Mouse (Mus musculus) heart, postnatal 14 days (tissue): ENCODE results near the gene Dnajb13. TPM values are rescaled to one million over a fixed set of nuclear protein-coding genes. Genes with fewer than 3 reads are reported as not detected.
A peak's percentile ranks its signal among the peaks of the same experiment; 100 is the strongest.

Experiments
- DNase-seq, 2 experiments: peaks; one replicate each; pipeline ENCODE4 v3.0.0; 2021 to 2022
- intact Hi-C: fragments of 180-260 bp; cut with DNase I; formaldehyde crosslinking; loops from one replicate; pipeline ENCODE4 v1.15.1; 2025
- total RNA-seq, 2 experiments: library from RNA; stranded (reverse); gene quantifications; 2 replicates each; pipeline ENCODE4 v1.2.3; 2021

Dnajb13 gene
- total RNA-seq, 2 experiments from 2014 or later: not detected

- no peak for DNase-seq
- intact Hi-C loops: loop anchor here (1.0 to 10.0 kb wide), 3 partner anchors 143 to 295 kb away; no protein-coding TSS in a partner anchor
These were observed 5.4 kb upstream of the Dnajb13 start for GRCm38 (mm10) chr7:100520204-100520603.

GRCm38 (mm10) chr7:100511602-100512001 lies 3.2 kb downstream of the Dnajb13 start:
- intact Hi-C loops: no loop called here
- no peak for DNase-seq

GRCm38 (mm10) chr7:100508670-100509069 lies 6.1 kb downstream of the Dnajb13 start:
- intact Hi-C loops: no loop called here
- no peak for DNase-seq

- intact Hi-C loops: no loop called here
- no peak for DNase-seq
These were observed 8.3 kb downstream of the Dnajb13 start for GRCm38 (mm10) chr7:100506494-100506893.

- DNase-seq: no peak
- intact Hi-C loops: no loop called here
These were observed 9.8 kb downstream of the Dnajb13 start for GRCm38 (mm10) chr7:100504740-100505487.

GRCm38 (mm10) chr7:100503076-100503475 lies 11.7 kb downstream of the Dnajb13 start:
- intact Hi-C loops: no loop called here

GRCm38 (mm10) chr7:100502374-100502922 lies 12.3 kb downstream of the Dnajb13 start:
- intact Hi-C loops: no loop called here
- peak in 1 of 2 experiments; percentile 17 for DNase-seq

More at GRCm38 (mm10) chr7:100503076-100503475, 11.7 kb downstream of the Dnajb13 start:
- DNase-seq: no peak

GRCm38 (mm10) chr7:100501844-100502373 lies 12.9 kb downstream of the Dnajb13 start:
- no peak for DNase-seq
- intact Hi-C loops: no loop called here

GRCm38 (mm10) chr7:100501027-100501843 lies 13.5 kb downstream of the Dnajb13 start:
- peak in 1 of 2 experiments; percentile 22 for DNase-seq
- intact Hi-C loops: no loop called here

- intact Hi-C loops: no loop called here
- peak; percentile 40 to 46 for DNase-seq
These were observed 14.3 kb downstream of the Dnajb13 start for GRCm38 (mm10) chr7:100500276-100500977.

- DNase-seq: no peak
- intact Hi-C loops: no loop called here
These were observed 15.3 kb downstream of the Dnajb13 start for GRCm38 (mm10) chr7:100499465-100499864.

- no peak for DNase-seq
- intact Hi-C loops: no loop called here
These were observed 16.8 kb downstream of the Dnajb13 start for GRCm38 (mm10) chr7:100497982-100498381.

- intact Hi-C loops: no loop called here
- no peak for DNase-seq
These were observed 17.4 kb downstream of the Dnajb13 start for GRCm38 (mm10) chr7:100497402-100497801.

GRCm38 (mm10) chr7:100496791-100497190 lies 18.0 kb downstream of the Dnajb13 start:
- DNase-seq: no peak
- intact Hi-C loops: no loop called here

GRCm38 (mm10) chr7:100496371-100496770 lies 18.4 kb downstream of the Dnajb13 start:
- intact Hi-C loops: no loop called here
- no peak for DNase-seq

- intact Hi-C loops: no loop called here
- DNase-seq: peak; percentile 76 to 79
These were observed 19.0 kb downstream of the Dnajb13 start for GRCm38 (mm10) chr7:100495581-100496251.

- DNase-seq: peak; percentile 30 to 48
- intact Hi-C loops: no loop called here
These were observed 19.7 kb downstream of the Dnajb13 start for GRCm38 (mm10) chr7:100495042-100495441.

GRCm38 (mm10) chr7:100494415-100494831 lies 20.3 kb downstream of the Dnajb13 start:
- no peak for DNase-seq
- intact Hi-C loops: no loop called here
